Mouse (Mus musculus): Measurements from ENCODE around the gene Uroc1.

The Uroc1 gene

DNA sequence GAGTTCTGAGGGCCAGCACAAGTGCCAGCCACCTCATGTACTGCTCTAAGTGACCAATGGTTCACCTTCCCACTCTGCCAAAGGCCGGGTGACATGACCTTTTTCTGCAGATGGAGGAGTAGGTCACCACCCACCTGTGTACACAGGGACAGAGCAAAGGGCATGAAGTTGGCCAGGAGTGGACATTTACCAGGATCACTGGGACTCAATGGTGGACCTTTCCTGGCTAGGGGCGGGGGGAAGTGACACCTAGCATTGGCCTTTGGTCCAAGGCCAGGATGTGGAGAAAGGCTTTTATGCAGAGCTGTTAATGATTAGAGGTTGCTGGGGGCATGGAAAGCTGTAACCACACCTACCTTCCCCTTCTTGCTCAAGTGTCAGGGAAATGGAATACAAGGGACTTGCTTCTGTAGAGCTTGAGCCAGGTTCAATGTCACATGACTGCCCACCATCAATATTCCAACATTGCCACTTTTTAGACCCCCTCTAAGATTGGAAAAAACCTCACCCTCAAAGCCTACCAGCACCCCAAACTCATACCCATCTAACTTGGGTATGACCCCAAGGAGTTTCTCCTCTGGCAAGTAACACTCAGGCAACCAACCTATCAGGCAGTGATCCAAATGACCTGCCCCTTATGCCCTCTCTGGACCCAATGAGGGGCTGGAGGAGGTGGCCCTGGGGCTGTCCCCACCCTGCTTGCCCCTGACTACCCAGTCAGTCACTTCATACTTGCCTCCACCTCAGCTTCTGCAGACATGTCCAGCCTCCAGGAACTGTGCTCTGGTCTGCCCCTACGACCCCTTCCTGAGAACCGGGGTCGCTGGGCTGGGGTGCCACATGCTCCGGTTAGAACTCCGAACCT lies at the start of gene Uroc1:
Gene Uroc1, plus strand, starts transcription at position 724 of the 865 bp plus-strand sequence.
- no peak for DNase-seq (ENCODE audit: low read depth, low spot score)

DNA sequence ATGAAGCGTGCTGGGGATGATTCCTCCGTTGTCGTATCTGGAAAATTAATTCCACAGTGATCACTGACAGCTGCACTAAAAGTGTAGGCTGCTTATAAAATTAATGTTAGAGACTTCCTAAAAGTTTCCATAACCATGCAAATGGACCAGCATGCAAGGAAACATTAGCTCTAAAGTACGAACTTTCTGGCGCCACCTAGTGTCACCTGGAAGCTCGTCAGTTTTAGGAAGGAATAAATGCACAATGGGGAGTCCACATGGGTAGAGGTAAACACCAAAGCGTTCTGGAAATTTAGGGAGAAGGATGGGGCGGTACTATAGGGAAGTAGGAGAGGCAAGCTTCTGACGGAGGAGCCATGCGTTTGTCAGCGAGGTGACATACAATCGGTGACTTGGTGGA lies 44.8 kb upstream of the Uroc1 start:
- no peak for DNase-seq (ENCODE audit: low read depth, low spot score)

DNA sequence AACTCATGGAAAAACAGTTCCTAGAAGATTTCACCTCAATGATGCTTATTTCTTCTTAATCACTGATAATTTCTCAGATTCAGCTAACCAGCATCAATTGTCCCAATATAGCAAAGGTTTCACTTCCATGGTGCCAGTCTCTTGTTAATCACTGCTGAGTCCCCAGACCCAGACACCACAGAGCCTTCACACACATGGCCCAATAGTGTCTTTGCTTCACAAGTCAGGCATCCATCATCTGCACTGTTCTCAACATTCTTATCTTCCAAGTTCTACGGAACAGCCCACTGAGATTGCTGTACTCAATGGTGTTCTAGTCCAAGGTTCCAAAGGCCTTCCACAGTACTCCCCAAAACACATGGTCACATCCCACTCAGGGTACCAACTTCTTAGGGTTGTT lies 32.2 kb upstream of the Uroc1 start, which contains the start of gene BC048671:
Gene BC048671, plus strand, starts transcription at position 301 of the 400 bp plus-strand sequence.
- DNase-seq (ENCODE audit: low read depth, low spot score), result no peak

DNA sequence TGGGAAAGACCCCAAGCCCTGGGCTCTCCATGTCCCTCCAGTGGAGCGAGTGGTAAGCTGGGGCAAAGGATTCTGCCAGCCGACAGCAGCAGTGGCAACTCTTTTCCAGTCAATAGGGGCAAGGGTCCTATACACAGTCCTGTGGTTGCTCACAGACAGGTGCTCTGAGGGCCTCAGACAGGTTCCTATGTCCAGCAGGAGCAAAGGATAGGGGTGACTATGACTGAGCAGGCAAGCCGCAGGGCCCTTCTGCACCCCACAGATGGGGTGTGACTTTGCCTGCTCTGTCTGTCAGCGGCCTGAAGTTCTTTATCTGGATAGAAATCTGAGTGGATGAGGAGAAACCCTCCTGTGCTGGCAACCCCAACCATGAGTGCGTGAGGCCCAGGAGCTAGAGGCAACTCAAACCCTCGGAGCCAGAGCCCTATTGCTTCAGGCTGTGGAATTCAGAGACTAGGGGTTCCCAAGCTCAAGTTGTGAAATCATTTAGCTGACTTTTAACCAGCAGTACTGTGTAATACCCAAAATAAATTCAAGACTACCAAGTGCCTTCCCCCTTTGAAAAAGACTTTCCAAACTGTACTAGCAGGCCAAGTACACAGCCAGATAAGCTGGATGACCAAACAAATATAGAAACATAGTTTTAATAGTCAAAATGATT lies 26.6 kb upstream of the Uroc1 start:
- DNase-seq (ENCODE audit: low read depth, low spot score), result no peak

DNA sequence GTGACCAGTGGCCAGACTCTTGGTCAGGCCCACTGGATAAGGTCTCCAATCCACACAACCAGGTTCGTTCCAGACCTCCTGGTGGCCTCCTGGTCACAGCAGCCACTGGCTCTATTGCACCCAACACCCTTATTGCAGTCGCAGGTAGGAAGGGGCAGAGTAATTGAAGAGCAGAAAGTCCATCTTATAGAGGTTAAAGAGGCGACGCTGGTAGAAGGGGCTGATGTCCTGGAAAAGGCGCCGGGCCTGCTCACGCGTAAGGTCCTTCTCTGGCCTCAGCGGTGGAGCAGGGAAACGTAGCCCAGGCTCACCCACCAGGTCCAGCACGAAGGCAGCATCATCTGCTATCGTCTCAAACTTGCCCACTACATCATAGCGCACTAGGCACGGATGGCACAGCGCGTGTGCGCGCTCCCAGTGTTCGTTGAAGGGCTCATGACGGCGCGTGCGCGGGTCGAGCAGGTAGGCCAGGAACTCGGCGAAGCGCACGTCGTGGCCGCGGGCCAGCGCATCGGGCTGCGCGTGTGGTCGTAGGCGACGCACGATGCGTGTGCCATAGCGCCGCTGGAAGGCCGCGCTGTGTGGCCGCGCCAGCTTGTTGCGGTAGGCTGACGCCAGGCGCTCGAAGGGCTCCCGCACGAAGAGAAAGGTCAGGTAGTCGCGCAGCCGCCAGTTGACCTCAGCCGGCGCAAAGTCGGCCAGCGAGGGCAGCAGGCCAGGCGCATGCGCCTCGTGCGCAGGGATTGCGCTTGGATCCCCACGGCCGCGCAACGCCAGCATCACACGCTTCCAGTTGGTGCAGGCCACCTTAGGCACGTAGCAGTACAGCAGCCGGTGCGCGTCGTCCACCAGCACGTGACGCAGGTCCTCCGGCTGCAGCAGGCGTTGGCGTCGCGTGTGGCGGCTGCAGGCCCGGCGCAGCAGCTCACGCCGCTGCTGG lies 24.0 kb upstream of the Uroc1 start:
- DNase-seq (ENCODE audit: low read depth, low spot score), result no peak

- no peak for DNase-seq (ENCODE audit: low read depth, low spot score)
These were observed 17.1 kb upstream of the Uroc1 start for GRCm38 (mm10) chr6:90315961-90316360.

DNA sequence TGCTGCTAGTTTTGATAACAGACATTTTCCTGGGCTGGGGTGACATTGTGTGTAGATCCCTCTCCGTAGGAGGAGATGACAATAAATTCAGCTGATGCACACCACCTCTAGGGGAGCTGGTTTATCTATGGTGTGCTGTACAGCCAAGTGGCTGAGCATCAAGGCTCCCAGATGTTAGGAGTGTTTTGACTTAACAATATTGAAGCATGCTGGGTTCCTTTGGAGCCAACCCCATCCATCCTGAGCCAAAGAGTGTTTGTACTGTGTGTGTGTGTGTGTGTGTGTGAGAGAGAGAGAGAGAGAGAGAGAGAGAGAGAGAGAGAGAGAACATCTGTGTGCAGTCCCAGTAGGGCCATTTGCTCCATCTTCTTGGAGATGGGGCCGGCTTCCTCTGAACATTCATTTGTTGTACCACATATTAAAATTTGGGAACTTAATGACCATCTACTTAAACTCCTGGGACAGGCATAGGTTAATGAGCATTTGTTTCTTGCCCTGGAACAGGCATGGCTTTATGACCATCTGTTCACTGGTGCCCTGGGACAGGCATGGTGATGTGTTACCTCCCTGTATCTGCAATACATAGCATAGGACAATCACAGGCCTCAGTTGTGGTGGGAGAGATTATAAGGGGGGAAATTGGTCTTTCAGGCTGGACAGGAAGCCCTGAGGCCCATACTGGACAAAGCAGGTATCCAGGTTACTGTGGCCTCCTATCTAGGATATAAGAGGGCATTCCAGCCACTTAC lies 15.4 kb upstream of the Uroc1 start:
- DNase-seq (ENCODE audit: low read depth, low spot score), result no peak

- DNase-seq (ENCODE audit: low read depth, low spot score), result no peak
These were observed 14.1 kb upstream of the Uroc1 start for GRCm38 (mm10) chr6:90319019-90319418.

DNA sequence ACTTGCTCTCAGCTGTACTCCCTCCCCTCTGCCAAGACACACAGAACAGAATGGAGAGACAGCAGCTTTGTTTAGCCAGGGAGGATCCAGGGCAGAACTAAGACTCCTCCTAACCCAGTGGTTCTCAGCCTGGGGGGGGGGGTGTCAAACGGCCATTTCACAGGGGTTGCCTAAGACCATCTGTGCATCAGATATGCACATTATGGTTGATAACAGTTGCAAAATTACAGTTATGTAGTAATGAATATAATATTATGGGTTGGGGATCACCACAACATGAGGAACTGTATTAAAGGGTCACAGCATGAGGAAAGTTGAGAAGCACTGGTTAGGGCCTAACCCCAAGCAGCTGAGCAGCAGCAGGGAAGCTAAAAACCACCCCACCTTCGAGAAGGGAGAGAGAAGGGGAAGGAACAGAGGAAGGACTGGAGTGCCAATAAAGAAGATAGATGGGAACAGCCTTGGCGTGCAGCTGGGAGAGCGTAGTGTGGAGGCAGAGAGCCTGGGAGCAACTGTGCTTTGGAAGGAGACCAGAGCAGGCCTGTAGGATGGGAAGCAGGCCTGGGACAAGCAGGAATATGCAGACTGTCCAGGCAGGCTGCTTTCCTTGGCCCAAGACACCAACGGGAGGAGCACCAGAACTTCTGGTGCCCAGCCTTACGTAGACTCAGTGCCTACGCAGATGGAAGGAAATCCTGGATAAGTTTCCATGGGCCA lies 13.5 kb upstream of the Uroc1 start:
- no peak for DNase-seq (ENCODE audit: low read depth, low spot score)

DNA sequence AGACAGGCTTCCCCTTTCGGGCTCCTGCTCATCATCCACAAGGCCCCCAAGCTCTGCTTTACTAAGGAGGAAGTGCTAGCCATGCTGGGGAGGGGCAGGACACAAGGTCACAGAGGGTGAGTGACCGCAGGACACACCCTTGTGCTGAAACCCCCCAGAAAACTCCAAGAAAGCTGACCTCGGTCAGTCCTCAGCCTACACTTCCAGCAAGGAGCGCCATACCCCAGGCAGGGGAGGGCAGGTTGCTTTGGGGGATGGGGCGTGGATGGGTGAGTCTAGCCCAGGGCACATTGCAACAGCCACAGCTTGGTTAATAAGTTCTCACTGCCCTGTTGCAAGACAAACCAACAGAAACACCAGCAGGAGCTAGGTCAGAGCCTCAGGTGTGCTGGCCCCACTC lies 12.7 kb upstream of the Uroc1 start:
- DNase-seq (ENCODE audit: low read depth, low spot score), result no peak

GRCm38 (mm10) chr6:90321811-90322210 lies 11.3 kb upstream of the Uroc1 start:
- DNase-seq (ENCODE audit: low read depth, low spot score), result no peak

- DNase-seq (ENCODE audit: low read depth, low spot score), result no peak
These were observed 9.1 kb upstream of the Uroc1 start for GRCm38 (mm10) chr6:90324026-90324425.

- DNase-seq (ENCODE audit: low read depth, low spot score), result no peak
These were observed 8.6 kb upstream of the Uroc1 start for GRCm38 (mm10) chr6:90324463-90324862.

DNA sequence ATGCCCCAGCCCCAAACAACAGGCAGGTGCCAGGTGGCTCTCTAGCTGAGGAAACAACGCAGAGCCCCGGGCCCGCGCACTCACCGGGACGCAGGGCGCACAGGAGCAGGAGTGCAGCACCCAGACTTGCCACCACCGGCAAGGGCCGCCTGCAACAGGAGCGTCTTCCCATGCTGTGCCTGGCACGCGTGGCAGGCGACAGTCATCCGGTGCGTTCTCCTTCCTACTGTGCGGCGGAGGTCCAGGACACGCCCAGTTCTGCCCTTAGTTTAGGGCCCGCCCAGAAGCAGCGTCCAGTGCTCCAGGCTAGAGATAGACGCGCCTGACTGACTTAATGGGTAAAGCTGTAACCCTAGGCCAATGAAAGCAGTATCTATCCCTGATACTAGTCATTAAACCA lies 8.1 kb upstream of the Uroc1 start, which contains the start of gene Chst13:
Gene Chst13, minus strand, starts transcription at position 195 of the 400 bp plus-strand sequence.
- no peak for DNase-seq (ENCODE audit: low read depth, low spot score)

- DNase-seq (ENCODE audit: low read depth, low spot score), result no peak
These were observed 5.4 kb upstream of the Uroc1 start for GRCm38 (mm10) chr6:90327670-90328069.

DNA sequence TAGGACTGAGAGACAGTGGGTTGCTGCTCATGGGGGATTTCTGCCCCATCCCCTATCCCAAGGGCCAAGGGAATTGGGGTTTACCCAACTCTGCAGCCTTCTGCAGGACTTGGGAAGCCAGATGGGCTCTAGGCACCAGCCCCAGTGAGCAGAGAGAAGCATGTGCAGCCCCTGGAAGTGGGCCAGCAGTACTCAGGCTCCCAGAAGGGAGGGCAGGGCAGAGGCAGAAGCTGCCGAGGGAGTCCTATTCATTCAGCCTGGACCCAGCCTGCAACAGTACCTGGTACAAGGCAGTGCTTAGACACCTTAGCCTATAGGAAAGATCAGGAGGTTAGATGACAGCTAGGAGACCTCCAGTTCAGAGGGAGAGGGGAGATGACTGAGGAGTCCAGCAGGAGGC lies 3.1 kb upstream of the Uroc1 start:
- no peak for DNase-seq (ENCODE audit: low read depth, low spot score)

DNA sequence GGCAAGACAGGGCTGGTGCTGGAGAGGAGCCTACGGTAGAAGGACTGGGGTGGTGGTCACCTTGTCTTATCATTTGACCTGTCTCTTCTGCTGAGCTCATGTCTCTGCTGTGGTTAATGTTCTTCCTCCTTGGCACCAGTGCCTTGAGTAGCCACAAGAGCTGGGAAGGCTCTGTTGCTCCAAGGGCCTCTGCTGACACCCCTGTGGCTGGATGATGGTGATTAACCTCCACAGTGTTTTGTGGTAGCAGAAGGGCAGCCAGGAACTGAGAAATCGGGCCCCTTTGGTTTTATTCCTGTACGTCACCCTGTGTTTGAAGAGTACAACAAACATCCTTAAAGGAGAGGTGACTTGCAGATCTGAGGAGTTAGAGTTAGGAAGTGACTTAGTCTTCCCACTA lies 1.2 kb downstream of the Uroc1 start:
- no peak for DNase-seq (ENCODE audit: low read depth, low spot score)

DNA sequence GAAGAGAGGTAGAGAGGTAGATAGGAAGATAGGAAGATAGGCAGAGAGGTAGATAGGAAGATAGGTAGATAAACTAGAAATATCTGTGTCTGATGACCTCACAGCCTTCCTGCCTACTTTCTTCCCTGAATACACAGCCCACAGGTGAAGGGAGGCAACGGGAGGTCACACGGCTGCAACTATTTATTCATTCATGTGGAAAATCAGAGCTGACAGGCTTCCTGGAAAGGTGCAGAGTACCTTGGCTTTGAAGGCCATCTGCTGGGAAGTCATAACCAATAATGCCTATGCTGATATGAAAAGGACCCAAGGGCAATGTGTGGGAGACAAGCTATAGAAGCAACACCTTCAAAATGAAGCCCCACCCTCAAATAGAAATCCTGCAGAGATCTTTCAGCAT lies 9.3 kb downstream of the Uroc1 start:
- DNase-seq (ENCODE audit: low read depth, low spot score), result no peak

GRCm38 (mm10) chr6:90347183-90347582 lies 14.1 kb downstream of the Uroc1 start:
- no peak for DNase-seq (ENCODE audit: low read depth, low spot score)

DNA sequence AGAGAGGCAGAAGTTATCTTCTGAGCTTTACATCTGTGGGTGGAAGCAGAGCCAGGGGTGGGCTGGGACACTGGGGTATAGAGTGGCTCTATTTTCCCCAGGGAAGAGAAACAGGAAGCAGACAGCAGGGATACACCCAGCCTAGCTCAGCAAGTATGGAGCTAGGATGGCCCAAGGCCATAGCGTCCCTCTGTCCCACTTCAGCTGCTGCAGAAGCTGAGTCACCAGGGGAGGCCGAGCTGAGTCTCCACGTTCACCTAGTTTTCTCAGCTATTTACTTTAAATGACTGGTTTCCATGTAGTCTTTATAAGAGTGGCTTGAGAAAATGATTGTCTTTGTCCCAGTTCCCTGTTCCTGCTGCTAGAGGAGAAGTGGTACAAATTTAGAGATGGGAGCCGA lies 15.4 kb downstream of the Uroc1 start:
- DNase-seq (ENCODE audit: low read depth, low spot score), result no peak

All from retina, postnatal 7 days (tissue).